Mouse (Mus musculus) liver, postnatal 0 days (tissue): ENCODE data around the gene Gpr26. TPM values are rescaled to one million over a fixed set of nuclear protein-coding genes. Genes with fewer than 3 reads are reported as not detected.

Experiments used
- ATAC-seq: fragments of 200-750 bp; cut with Nextera tagmentation; 2 replicates; pipeline ENCODE4 v1.8.0; 2017; ENCODE audit warnings: mild to moderate bottlenecking, moderate library complexity
- DNase-seq: peaks from one replicate; pipeline ENCODE4 v3.0.0-alpha.2; 2016
- H3K27ac ChIP-seq: fragments of 300-500 bp; sonication (generic); 2 replicates; pipeline ENCODE4 v1.5.1; 2014; ENCODE audit warnings: antibody characterized with exemption, moderate library complexity, mild to moderate bottlenecking, low read depth
- H3K27me3 ChIP-seq: fragments of 300-500 bp; sonication (generic); 2 replicates; pipeline ENCODE4 v1.6.1; 2014; ENCODE audit warnings: low read length, control low read depth, mixed read lengths; ENCODE audit not compliant: insufficient read depth
- H3K36me3 ChIP-seq: fragments of 300-500 bp; sonication (generic); replicated peaks from 2 replicates; pipeline ENCODE4 v1.6.1; 2014; ENCODE audit warnings: mild to moderate bottlenecking, control low read depth, low read length, moderate library complexity, mixed read lengths; ENCODE audit not compliant: insufficient read depth
- H3K4me1 ChIP-seq: fragments of 300-500 bp; sonication (generic); 2 replicates; pipeline ENCODE4 v1.6.1; 2014; ENCODE audit warnings: antibody characterized with exemption, mild to moderate bottlenecking, control low read depth; ENCODE audit not compliant: insufficient read depth
- H3K4me2 ChIP-seq: fragments of 300-500 bp; sonication (generic); 2 replicates; pipeline ENCODE4 v1.6.1; 2014; ENCODE audit warnings: low read depth, mild to moderate bottlenecking, low read length, moderate library complexity, mixed read lengths
- H3K4me3 ChIP-seq: fragments of 300-500 bp; sonication (generic); 2 replicates; pipeline ENCODE4 v1.5.1; 2014; ENCODE audit warnings: low read depth, low read length
- H3K9ac ChIP-seq: fragments of 300-500 bp; sonication (generic); replicated peaks from 2 replicates; pipeline ENCODE4 v1.6.1; 2014; ENCODE audit warnings: mild to moderate bottlenecking, moderate library complexity
- H3K9me3 ChIP-seq: fragments of 300-500 bp; sonication (generic); 2 replicates; pipeline ENCODE4 v1.6.1; 2016; ENCODE audit warnings: mild to moderate bottlenecking, control low read depth, low read length, mixed read lengths
- CTCF ChIP-seq: sonication (generic); IDR thresholded peaks from 2 replicates; pipeline ENCODE4 v1.5.1; 2016; ENCODE audit warnings: antibody characterized with exemption, low read depth
- EP300 ChIP-seq: IDR thresholded peaks from 2 replicates; pipeline ENCODE4 v1.6.1; 2016; ENCODE audit warnings: antibody characterized with exemption, low read depth, mild to moderate bottlenecking
- WGBS: fragments of 180-500 bp; shearing (Covaris S2); extraction: QIAGEN DNeasy Blood & Tissue Kit; methylation state at CpG from one replicate; pipeline ENCODE4 v1.1.7; 2014; ENCODE audit not compliant: insufficient replicate concordance; 5-methylcytosine and 5-hydroxymethylcytosine counted together
- polyA plus RNA-seq: library from polyadenylated mRNA; unstranded; fragments of >200 nt; fragmentation: Nextera tagmentation; extraction: Ambion mirVana; gene quantifications from 2 replicates; pipeline ENCODE4 v1.2.1, GENCODE M21; 2015

Gene Gpr26
- polyA plus RNA-seq, 1 experiment from 2014 or later = not detected

- no peak overlapping the region for H3K9ac ChIP-seq
- 43% methylated on average over 1 of the region's 1 CpGs for WGBS
- no peak for TF ChIP-seq CTCF
- no peak for TF ChIP-seq EP300
These were observed 7.6 kb upstream of the Gpr26 start for GRCm38 (mm10) chr7:131958705-131959104.

DNA sequence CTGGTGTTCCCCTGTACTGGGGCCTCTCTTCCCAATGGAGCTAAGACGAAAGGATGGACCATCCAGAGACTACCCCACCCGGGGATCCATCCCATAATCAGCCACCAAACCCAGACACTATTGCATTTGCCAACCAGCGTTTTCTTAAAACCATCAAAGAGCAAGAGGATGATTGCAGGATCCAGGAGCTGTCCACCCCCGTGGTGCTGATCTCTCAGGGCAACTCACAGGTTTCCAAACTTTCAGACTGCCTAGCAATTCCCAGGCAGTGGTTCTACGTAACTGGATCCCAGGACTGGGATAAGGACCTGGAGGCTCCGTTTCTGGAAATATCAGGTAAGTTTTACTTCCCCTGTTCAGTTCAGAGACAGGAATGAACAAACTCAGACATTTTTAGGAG is 5.7 kb upstream of the Gpr26 start:
- no peak overlapping the region for H3K9ac ChIP-seq
- DNase-seq (peak; percentile 32), ATAC-seq (no peak)
- no peak overlapping the region for H3K27ac ChIP-seq
- no peaks in the 10 kb centered on the region for H3K36me3 ChIP-seq
- no peak overlapping the region for H3K4me3 ChIP-seq
- 0 out of 2 replicates have a peak, but pooled peaks cover 1% of the 10 kb centered on the region for H3K27me3 ChIP-seq
- TF ChIP-seq CTCF (no peak), EP300 (no peak)
- WGBS = 21% methylated on average over 6 of the region's 6 CpGs
- H3K9me3 ChIP-seq = no peaks in the 10 kb centered on the region
- no peak overlapping the region for H3K4me2 ChIP-seq
- H3K4me1 ChIP-seq = no peaks in the 10 kb centered on the region

More at GRCm38 (mm10) chr7:131958705-131959104, 7.6 kb upstream of the Gpr26 start:
- DNase-seq (no peak), ATAC-seq (no peak)
- no peak overlapping the region for H3K4me3 ChIP-seq
- no peaks in the 10 kb centered on the region for H3K27me3 ChIP-seq
- H3K4me1 ChIP-seq = no peaks in the 10 kb centered on the region
- no peaks in the 10 kb centered on the region for H3K36me3 ChIP-seq
- H3K4me2 ChIP-seq = no peak overlapping the region
- no peaks in the 10 kb centered on the region for H3K9me3 ChIP-seq
- H3K27ac ChIP-seq = no peak overlapping the region

GRCm38 (mm10) chr7:131966916-131967494 is 745 bp downstream of the Gpr26 start:
- Histone ChIP-seq H3K36me3 (no peaks in the 10 kb centered on the region), H3K4me2 (no peak overlapping the region), H3K4me1 (no peaks in the 10 kb centered on the region), H3K4me3 (no peak overlapping the region), H3K9me3 (no peaks in the 10 kb centered on the region), H3K27me3 (peaks cover 18% of the 10 kb centered on the region), H3K27ac (no peak overlapping the region), H3K9ac (no peak overlapping the region)
- no peak for DNase-seq
- TF ChIP-seq CTCF (no peak), EP300 (no peak)
- no peak for ATAC-seq
- WGBS = 11% methylated on average over 47 of the region's 57 CpGs

DNA sequence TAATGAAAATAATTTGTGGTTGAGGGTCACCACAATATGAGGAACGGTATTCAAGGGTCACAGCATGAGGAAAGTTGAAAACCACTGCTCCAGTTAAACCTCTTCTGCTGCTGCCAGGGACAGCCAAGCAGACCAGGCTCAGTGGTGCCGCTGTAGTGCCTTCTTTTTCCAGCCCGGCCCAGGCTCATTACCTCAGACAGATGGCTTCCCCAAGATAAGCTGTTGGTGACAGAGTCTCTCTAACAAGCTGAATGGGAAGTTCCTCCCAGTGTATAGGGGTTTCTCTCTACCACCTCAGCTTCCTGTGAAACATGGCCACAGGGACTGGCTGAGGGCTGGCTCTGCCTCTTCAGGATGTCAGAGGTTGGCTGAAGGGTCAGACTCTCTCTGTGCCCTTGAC is 4.0 kb downstream of the Gpr26 start:
- WGBS = 26% methylated on average over 3 of the region's 3 CpGs
- no peak for ATAC-seq

DNA sequence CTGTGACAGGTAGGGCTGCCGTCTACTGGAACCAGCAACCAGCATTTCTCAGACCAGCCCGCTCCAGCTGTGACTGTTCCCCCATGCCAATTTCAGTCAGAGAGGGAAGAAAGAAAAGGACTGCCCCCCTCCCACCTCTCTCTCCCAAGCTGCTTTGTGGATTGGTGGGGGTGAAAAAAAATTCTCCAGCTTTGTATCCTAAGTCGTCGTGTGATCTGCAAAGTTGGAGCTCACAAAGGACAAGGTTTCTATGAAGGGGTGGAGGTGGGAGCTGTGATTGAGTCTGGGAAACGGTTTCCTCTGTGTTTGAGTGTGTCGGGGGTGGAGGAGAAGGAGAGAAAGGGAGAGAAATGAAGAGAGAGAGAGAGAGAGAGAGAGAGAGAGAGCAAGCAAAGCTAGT is 9.6 kb downstream of the Gpr26 start:
- DNase-seq (no peak), ATAC-seq (no peak)
- Histone ChIP-seq H3K4me2 (no peak overlapping the region), H3K27ac (no peak overlapping the region), H3K4me1 (no peaks in the 10 kb centered on the region), H3K4me3 (no peak overlapping the region), H3K36me3 (no peaks in the 10 kb centered on the region), H3K9me3 (no peaks in the 10 kb centered on the region), H3K27me3 (no peaks in the 10 kb centered on the region), H3K9ac (no peak overlapping the region)
- no peak for TF ChIP-seq CTCF
- 61% methylated on average over 6 of the region's 6 CpGs for WGBS

More for the DNA sequence above, 4.0 kb downstream of the Gpr26 start:
- H3K4me3 ChIP-seq = no peak overlapping the region
- no peak overlapping the region for H3K9ac ChIP-seq
- TF ChIP-seq CTCF (no peak), EP300 (no peak)
- no peaks in the 10 kb centered on the region for H3K36me3 ChIP-seq
- no peaks in the 10 kb centered on the region for H3K9me3 ChIP-seq
- no peaks in the 10 kb centered on the region for H3K4me1 ChIP-seq
- no peak overlapping the region for H3K4me2 ChIP-seq
- DNase-seq = no peak
- H3K27me3 ChIP-seq = peaks cover 18% of the 10 kb centered on the region
- no peak overlapping the region for H3K27ac ChIP-seq

- TF ChIP-seq EP300 = no peak
- no peak for TF ChIP-seq CTCF
- no peak for ATAC-seq
- 84% methylated on average over 11 of the region's 11 CpGs for WGBS
These were observed 12.3 kb downstream of the Gpr26 start for GRCm38 (mm10) chr7:131978609-131979008.

More at GRCm38 (mm10) chr7:131978609-131979008, 12.3 kb downstream of the Gpr26 start:
- DNase-seq = no peak
- H3K27me3 ChIP-seq = no peaks in the 10 kb centered on the region
- H3K36me3 ChIP-seq = no peaks in the 10 kb centered on the region
- H3K27ac ChIP-seq = no peak overlapping the region
- no peak overlapping the region for H3K9ac ChIP-seq
- no peak overlapping the region for H3K4me3 ChIP-seq
- H3K4me1 ChIP-seq = no peaks in the 10 kb centered on the region
- no peaks in the 10 kb centered on the region for H3K9me3 ChIP-seq
- H3K4me2 ChIP-seq = no peak overlapping the region
